Mouse (Mus musculus) bone marrow macrophage, adult 2 months (primary cell): ENCODE measurements around the gene Zc3h4. TPM values are rescaled to one million over a fixed set of nuclear protein-coding genes. Genes with fewer than 3 reads are reported as not detected.

Experiments
- H3K27ac ChIP-seq: 2 replicates; pipeline ENCODE4 v1.5.1; 2012; ENCODE audit warnings: low read depth, low read length; ENCODE audit not compliant: insufficient read depth
- H3K4me1 ChIP-seq: 2 replicates; pipeline ENCODE4 v1.6.1; 2012; ENCODE audit warnings: low read length; ENCODE audit not compliant: control insufficient read depth, insufficient read depth
- H3K4me3 ChIP-seq: 2 replicates; pipeline ENCODE4 v1.5.1; 2012; ENCODE audit warnings: mild to moderate bottlenecking, low read length, moderate library complexity; ENCODE audit not compliant: insufficient read depth
- CTCF ChIP-seq: IDR thresholded peaks from 2 replicates; pipeline ENCODE4 v1.5.1; 2012; ENCODE audit warnings: low read depth, mild to moderate bottlenecking, low read length, moderate library complexity
- POLR2A ChIP-seq: IDR thresholded peaks from 2 replicates; pipeline ENCODE4 v1.6.1; 2012; ENCODE audit warnings: mild to moderate bottlenecking, low read depth, low read length, borderline replicate concordance
- polyA plus RNA-seq: library from polyadenylated mRNA; stranded (reverse); fragments of >200 nt; gene quantifications from 2 replicates; pipeline ENCODE4 v1.2.4, GENCODE M21; 2012; ENCODE audit not compliant: missing spikeins, insufficient read depth, insufficient read length

Zc3h4 gene
- polyA plus RNA-seq, 1 experiment = 30.4 TPM

DNA sequence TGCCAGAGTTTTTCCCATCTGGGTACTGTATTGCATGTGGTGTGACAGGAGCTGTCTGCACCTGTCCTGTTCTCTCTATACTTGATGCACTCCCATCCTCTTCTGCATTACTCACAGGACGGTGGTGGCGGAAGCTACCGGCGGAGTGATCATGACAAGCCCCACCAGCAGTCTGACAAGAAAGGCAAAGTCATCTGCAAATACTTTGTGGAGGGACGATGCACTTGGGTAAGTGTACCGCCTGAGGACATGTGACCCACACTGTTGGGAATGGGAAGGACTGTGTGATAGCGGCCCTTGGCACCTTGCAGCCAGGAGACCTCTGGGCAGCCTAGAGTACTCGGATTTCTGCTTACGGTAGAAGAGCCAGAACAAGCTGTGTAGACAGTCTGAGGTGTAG is 23.0 kb downstream of the Zc3h4 start:
- Histone ChIP-seq H3K4me1 (no peaks in the 10 kb centered on the region), H3K27ac (no peak overlapping the region), H3K4me3 (no peak overlapping the region)
- TF ChIP-seq CTCF (no peak), POLR2A (no peak)

DNA sequence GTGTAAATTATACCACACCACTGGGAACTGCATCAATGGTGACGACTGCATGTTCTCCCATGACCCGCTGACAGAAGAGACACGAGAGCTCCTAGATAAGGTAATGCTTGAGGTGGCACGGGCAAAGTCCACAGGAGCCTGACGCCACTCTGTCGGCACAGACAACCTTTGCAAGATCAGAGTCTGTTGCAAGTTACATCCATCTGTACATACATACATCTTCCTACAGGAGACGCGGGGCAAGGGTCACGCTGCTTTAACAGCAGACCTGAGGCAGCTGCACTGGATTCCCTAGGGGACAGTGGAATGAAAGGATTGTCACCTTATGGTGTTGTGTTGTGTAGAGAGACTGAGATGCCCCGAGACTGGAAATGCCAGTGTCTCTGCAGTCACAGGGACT is 25.0 kb downstream of the Zc3h4 start:
- no peak overlapping the region for H3K4me3 ChIP-seq
- no peaks in the 10 kb centered on the region for H3K4me1 ChIP-seq
- H3K27ac ChIP-seq = no peak overlapping the region
- TF ChIP-seq CTCF (no peak), POLR2A (no peak)

DNA sequence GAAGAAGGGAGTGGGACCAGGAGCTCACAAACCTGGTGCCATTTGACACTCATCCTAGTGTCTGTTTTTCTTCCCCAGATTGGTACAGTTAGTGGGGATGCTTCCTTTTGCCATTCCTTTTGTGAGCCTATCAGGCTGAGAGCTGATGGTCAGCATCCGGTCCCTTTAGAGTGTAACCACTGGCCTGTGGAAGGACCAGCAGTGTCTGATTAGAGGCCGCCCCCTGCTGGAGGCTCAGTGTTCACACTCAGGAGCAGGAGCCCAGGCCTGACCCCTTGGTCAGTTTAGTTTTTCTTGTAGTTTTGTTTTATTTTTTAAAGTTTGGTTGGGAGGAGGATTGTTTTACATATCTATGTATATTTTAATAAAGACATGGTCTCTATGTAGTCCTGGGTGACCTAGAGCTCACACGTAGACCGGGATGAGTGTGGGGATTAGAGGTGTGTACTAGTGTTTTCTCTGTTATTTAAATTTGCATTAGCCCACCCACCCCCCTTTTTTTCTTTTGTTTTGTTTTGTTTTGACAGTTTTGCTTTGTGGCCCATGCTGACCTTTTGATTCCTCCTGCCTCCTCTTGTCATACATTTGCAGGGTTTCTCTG is 25.5 kb downstream of the Zc3h4 start:
- no peak overlapping the region for H3K27ac ChIP-seq
- H3K4me3 ChIP-seq = no peak overlapping the region
- no peaks in the 10 kb centered on the region for H3K4me1 ChIP-seq
- TF ChIP-seq POLR2A (no peak), CTCF (peak; percentile 61)

DNA sequence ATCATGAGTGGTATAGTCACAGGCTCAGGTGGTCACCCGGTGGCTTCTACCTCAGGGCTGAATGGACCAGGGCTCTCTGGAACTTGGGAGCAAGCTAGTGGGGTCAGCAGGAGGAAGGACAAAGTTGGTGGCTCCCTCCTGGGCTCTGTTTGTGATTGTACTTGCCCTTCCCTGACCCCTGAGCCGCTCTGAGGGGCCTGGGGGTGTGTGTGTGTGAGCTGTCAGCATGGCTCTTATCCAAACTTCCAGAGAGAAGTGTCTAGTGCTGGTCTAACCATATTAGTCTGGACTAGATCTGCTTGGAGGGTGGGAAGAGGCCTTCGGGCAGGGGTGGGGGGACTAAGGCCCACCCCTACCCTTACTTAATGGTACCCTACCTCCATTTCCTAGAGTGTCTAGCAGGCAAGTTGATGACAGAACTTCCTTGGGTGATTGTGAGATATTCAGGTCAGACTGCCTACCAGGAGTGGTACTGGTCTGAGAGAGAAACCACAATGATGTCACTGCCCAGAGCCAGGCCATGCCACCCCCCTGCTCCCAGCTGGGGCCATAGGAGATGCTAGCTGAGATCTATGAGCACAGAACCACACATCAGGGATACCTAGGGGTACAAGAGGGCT is 32.8 kb downstream of the Zc3h4 start:
- Histone ChIP-seq H3K27ac (no peak overlapping the region), H3K4me3 (no peak overlapping the region), H3K4me1 (no peaks in the 10 kb centered on the region)
- no peak for TF ChIP-seq POLR2A
- no peak for TF ChIP-seq CTCF

DNA sequence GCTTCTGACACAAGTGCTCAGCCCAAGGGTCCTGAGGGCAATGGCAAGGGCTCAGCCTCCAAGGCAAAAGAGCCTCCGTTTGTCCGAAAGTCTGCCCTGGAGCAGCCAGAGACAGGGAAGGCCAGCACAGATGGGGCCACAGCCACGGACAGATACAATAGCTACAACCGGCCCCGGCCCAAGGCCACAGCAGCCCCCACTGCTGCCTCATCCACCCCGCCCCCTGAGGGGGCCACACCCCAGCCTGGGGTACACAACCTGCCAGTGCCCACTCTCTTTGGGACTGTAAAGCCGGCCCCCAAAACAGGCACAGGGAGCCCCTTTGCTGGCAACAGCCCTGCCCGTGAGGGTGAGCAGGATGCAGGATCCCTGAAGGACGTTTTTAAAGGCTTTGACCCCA is 34.4 kb downstream of the Zc3h4 start:
- TF ChIP-seq POLR2A = no peak
- TF ChIP-seq CTCF = no peak
- Histone ChIP-seq H3K27ac (no peak overlapping the region), H3K4me3 (no peak overlapping the region), H3K4me1 (no peaks in the 10 kb centered on the region)

DNA sequence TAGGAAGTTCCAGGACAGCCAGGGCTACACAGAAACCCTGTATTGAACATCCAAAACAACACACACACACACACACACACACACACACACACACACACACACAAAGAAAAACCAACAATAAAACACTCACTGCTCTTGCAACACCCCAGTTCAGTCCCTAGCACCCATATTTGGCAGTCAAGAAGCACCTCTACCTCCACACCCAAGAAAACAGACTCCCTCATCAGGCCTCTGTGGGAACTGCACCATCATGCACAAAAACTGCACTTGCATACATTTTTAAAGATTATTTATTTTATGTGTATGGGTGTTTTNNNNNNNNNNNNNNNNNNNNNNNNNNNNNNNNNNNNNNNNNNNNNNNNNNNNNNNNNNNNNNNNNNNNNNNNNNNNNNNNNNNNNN is 40.5 kb downstream of the Zc3h4 start:
- Histone ChIP-seq H3K27ac (no peak overlapping the region), H3K4me3 (no peak overlapping the region), H3K4me1 (no peaks in the 10 kb centered on the region)
- no peak for TF ChIP-seq CTCF
- no peak for TF ChIP-seq POLR2A

DNA sequence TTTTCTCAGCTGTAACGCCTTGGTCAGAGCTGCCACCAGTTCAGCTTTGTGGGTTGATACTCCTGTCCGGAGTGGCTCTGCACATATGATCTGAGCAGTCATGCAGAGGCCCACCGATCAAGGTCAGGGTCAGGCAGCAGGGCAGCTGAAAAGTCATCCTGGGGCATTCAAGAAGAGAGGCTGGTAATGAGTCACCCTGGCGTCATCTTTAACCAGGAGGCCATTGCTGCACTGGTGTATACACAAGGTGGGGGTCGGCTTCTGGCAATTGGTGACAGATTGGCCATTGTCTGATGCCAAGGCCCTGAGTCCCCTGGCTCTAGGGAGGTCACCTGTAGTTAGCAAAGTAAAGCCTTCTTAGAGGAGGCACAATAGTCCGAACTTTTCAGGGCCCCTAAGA is 50.9 kb downstream of the Zc3h4 start:
- no peak overlapping the region for H3K27ac ChIP-seq
- H3K4me3 ChIP-seq = no peak overlapping the region
- H3K4me1 ChIP-seq = peaks cover 8% of the 10 kb centered on the region
- TF ChIP-seq POLR2A = no peak
- TF ChIP-seq CTCF = no peak

DNA sequence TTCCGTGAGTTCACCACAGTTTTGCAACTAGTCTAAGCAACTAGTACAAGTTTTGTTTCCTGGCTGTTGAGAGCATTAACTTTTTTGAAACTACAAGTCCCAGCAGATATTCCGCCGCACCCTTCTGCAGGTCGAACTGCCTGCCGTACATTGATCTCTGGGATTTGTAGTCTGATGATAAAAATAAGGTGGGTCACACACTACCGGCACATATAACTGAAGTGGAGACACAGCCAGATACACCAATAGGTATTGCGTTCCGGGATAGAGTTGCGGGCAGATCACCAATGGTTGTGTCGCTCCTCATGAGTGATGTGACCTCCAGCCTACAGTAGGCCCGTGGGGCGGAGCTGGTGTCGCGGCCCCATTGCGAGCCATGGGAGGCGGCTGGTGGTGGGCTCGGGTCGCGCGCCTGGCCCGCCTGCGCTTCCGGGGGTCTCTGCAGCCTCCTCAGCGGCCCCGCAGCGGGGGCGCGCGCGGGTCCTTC is 51.9 kb downstream of the Zc3h4 start, which contains the start of gene Tmem160:
Gene Tmem160, plus strand, starts transcription at position 193 of the 487 bp plus-strand sequence.
- Histone ChIP-seq H3K4me1 (peaks cover 8% of the 10 kb centered on the region), H3K4me3 (peak within 1 kb of the TSS; percentile 91), H3K27ac (0 out of 2 replicates have a peak within 1 kb of the TSS, but pooled peaks have one; percentile 18)
- TF ChIP-seq CTCF (no peak), POLR2A (no peak)

DNA sequence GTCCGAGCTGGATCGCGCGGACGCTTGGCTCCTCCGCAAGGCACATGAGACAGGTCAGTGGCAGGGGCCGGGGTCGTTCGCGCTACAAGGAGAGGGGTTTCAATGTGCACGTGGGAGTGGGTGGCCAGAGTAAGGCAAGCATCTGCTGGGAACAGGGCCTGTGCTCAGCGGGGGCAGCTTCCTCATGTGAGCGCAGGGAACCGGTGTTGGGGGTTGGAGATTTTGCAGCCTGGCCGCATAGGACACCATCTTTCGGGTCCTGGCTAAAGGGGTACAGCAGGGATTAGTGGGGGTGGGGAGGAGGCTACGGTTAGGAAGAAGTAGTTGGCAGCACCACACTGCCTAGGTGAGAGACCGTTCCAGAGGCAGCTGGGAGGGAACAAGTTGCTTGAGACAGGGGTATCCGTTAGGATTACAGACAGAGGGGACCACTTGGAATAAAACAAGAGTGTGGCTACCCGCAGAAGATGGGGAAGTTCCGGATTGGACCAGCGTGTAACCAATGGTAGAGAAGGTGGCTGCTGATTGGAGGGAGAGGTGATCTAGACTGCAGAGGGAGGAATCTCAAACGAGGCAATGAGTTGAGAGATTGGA is 52.5 kb downstream of the Zc3h4 start:
- Histone ChIP-seq H3K4me3 (peak overlapping the region; percentile 91), H3K27ac (0 out of 2 replicates have a peak overlapping the region, but pooled peaks have one; percentile 18), H3K4me1 (peaks cover 8% of the 10 kb centered on the region)
- TF ChIP-seq CTCF (no peak), POLR2A (no peak)

DNA sequence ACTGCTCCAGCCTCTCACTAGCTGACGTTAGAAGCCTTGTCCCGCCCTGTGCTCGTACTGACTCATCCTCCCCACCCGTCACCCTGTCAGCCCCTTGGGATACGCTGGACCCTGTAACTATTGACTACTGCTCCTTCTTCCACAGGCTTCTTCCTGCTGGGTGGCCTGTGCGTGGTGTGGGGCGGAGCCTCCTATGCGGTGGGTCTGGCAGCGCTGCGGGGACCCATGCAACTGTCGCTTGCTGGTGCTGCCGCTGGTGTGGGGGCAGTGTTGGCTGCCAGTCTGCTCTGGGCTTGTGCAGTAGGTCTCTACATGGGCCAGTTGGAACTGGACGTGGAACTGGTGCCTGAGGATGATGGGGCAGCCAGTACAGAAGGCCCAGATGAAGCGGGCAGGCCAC is 54.3 kb downstream of the Zc3h4 start:
- TF ChIP-seq CTCF (no peak), POLR2A (no peak)
- Histone ChIP-seq H3K4me3 (no peak overlapping the region), H3K27ac (no peak overlapping the region), H3K4me1 (peaks cover 8% of the 10 kb centered on the region)
